Mouse (Mus musculus) cortical plate, adult 2 months (tissue): Measurements from ENCODE around the gene Kank4.

Experiments used
- CTCF ChIP-seq: fragments of 200-500 bp; IDR thresholded peaks from 2 replicates; pipeline ENCODE4 v1.5.1; 2011; ENCODE audit warnings: mild to moderate bottlenecking, control low read depth, low read length; ENCODE audit not compliant: insufficient read depth; ENCODE audit errors: extremely low read depth
- POLR2A ChIP-seq: fragments of 200-500 bp; IDR thresholded peaks from 2 replicates; pipeline ENCODE4 v1.6.1; 2011; ENCODE audit warnings: mild to moderate bottlenecking, low read length, control low read depth; ENCODE audit not compliant: insufficient read depth; ENCODE audit errors: extremely low read depth

DNA sequence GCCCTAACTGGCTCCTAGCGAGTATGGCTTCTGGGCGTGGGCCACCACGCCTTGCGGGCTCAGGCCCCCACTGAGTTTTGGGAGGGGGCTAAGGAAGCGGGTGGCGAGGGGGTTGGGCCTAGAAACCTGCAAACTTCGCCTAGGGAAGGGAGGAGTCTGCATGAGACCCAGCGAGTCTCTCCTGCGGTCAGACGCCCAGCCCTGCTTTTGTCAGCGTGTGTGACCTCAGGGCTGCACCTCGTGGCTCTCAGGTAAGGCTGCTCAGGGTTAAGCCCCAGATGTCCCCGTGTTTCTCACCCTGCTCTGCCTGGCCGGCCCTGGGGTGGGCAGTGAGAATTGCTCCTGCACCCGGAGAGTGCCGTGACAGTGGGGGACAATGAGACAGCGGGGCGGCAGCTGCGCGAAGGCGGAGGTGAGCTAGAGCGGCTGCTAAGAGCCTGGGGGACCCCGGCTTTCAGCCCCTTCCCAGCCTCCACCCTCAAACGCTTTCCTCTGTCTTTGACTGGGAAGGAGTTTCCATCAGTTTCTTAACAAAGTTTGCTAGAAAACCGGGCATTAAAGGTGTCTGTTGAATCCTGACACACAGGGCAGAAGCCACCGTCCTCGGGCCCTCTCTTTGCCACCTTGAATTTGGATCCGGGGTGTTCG lies 90.6 kb downstream of the Kank4 start, which contains the start of gene L1td1:
- TF ChIP-seq POLR2A: no peak
- TF ChIP-seq CTCF: no peak
